Mouse (Mus musculus) small intestine, adult 2 months (tissue): ENCODE measurements around the gene Heatr5a.

ENCODE experiments used
- CTCF ChIP-seq: fragments of 200-500 bp; IDR thresholded peaks from 2 replicates; pipeline ENCODE4 v1.5.1; 2012; ENCODE audit warnings: low read depth, mild to moderate bottlenecking, control low read depth, inconsistent platforms, low read length, moderate library complexity, mixed read lengths; ENCODE audit not compliant: insufficient replicate concordance, insufficient read length; ENCODE audit errors: extremely low read depth
- POLR2A ChIP-seq: fragments of 200-500 bp; IDR thresholded peaks from 2 replicates; pipeline ENCODE4 v1.6.1; 2012; ENCODE audit warnings: low read depth, mild to moderate bottlenecking, control low read depth, inconsistent platforms, low read length, moderate library complexity

DNA sequence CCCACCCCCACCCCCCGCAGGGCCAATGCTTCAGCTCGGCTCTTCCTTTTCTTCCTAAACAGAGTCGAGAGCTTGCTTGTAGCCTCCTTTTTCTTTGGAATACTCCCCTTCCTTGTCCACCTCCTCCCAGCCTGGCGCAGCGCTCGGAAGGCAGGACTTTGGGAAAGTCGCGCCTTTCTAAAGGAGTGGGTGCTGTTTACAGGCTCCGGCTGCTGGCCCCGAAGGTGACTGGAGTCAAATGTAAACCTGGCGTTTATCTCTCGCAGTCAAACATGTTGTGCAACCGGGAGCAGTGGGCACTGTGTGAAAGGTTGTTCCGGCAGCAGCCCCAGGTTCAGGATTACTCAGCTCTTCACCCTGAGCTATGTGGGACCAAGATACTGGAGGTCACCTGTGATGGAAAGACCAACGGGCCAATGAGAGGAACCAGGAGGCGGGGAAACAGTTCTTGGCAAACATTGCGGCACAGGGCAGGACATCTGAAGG is 126.3 kb downstream of the Heatr5a start:
- no peak for TF ChIP-seq CTCF
- peak; percentile 47; the same call in 1 of the 2 replicates for TF ChIP-seq POLR2A
